In genomic region chr2:48700886-48701285, GRCm38 (mm10) we compare ENCODE assay signal across 16 mouse cellular contexts.
DNase-seq lines count a peak whose midpoint lies in the region; ATAC-seq lines count a peak whose summit lies in the region.
"Had no signal": no experiment of that assay in that cellular context is flagged by ENCODE, and none has a peak within 500 bp of the region (broad histone marks: within the 10 kb centered on the region; RNA-seq: fewer than 3 reads in every experiment).

No protein-coding gene starts in this region.

- ATAC-seq in embryonic facial prominence, embryonic 14.5 days (ENCODE audit: low read depth): no peak
- ATAC-seq: CD4-positive, CD25-positive, alpha-beta regulatory T cell, adult 4 months had no signal

- DNase-seq in kidney, adult 9 months: peak; percentile 8
- DNase-seq in kidney, adult 18-20 months: no peak
- DNase-seq in lung, postnatal 10 days: peak; percentile 18
- no peak for DNase-seq in lung, adult 18-20 months
- peak; percentile 61 for DNase-seq in embryonic facial prominence, embryonic 14.5 days (ENCODE audit: low spot score)
- DNase-seq in skeletal muscle tissue, adult 2 months (ENCODE audit: low read depth, low spot score): peak; percentile 8
- DNase-seq in frontal cortex, adult 2 months (ENCODE audit: extremely low spot score in 1 of 2, low spot score in 1 of 2): no peak
- DNase-seq: cerebellum, adult 18-20 months; gastrocnemius, postnatal 25 days; spleen, adult 18-20 months had no signal

- H3K9ac ChIP-seq in embryonic facial prominence, embryonic 14.5 days (ENCODE audit: low read depth, low read length): no peak overlapping the region
- H3K9ac ChIP-seq: limb, embryonic 12.5 days; liver, embryonic 15.5 days; stomach, embryonic 15.5 days had no signal

- H3K9me3 ChIP-seq in embryonic facial prominence, embryonic 14.5 days (ENCODE audit: control insufficient read depth, low read length): no peaks in the 10 kb centered on the region
- H3K9me3 ChIP-seq: G1E; limb, embryonic 12.5 days; liver, embryonic 15.5 days; megakaryocyte, embryonic 14.5 days; stomach, embryonic 15.5 days had no signal

- WGBS in embryonic facial prominence, embryonic 14.5 days: 28% methylated on average over 2 of the region's 2 CpGs

- H3K4me1 ChIP-seq in embryonic facial prominence, embryonic 14.5 days (ENCODE audit: control insufficient read depth, insufficient read depth, low read length): peaks cover 6% of the 10 kb centered on the region; the same call in 1 of the 2 replicates
- H3K4me1 ChIP-seq: limb, embryonic 12.5 days; liver, embryonic 15.5 days; megakaryocyte, embryonic 14.5 days; stomach, embryonic 15.5 days had no signal

- no peak overlapping the region for H3K4me2 ChIP-seq in embryonic facial prominence, embryonic 14.5 days (ENCODE audit: low read depth, low read length)
- H3K4me2 ChIP-seq: limb, embryonic 12.5 days; liver, embryonic 15.5 days; stomach, embryonic 15.5 days had no signal

- no peaks in the 10 kb centered on the region for H3K27me3 ChIP-seq in embryonic facial prominence, embryonic 14.5 days (replicated peaks; ENCODE audit: control insufficient read depth, insufficient read depth, low read length)
- H3K27me3 ChIP-seq: limb, embryonic 12.5 days; liver, embryonic 15.5 days; megakaryocyte, embryonic 14.5 days; stomach, embryonic 15.5 days had no signal

- no peak overlapping the region for H3K4me3 ChIP-seq in embryonic facial prominence, embryonic 14.5 days (ENCODE audit: low read depth, low read length)
- H3K4me3 ChIP-seq: limb, embryonic 12.5 days; liver, embryonic 15.5 days; megakaryocyte, embryonic 14.5 days; stomach, embryonic 15.5 days had no signal

- no peak overlapping the region for H3K27ac ChIP-seq in embryonic facial prominence, embryonic 14.5 days (replicated peaks; ENCODE audit: low read depth, low read length)
- H3K27ac ChIP-seq: limb, embryonic 12.5 days; liver, embryonic 15.5 days; stomach, embryonic 15.5 days had no signal

- no peaks in the 10 kb centered on the region for H3K36me3 ChIP-seq in embryonic facial prominence, embryonic 14.5 days (ENCODE audit: control insufficient read depth, insufficient read depth, low read length)
- H3K36me3 ChIP-seq: G1E; limb, embryonic 12.5 days; liver, embryonic 15.5 days; stomach, embryonic 15.5 days had no signal

Comparison
In these comparisons a context has a peak if more than half of its experiments do, and no peak if none do; other contexts are left out.
1. DNase-seq: peak in kidney, adult 9 months (single experiment), lung, postnatal 10 days (single experiment), embryonic facial prominence, embryonic 14.5 days (single experiment) and skeletal muscle tissue, adult 2 months (single experiment); none in kidney, adult 18-20 months (single experiment), lung, adult 18-20 months (0 of 2) and frontal cortex, adult 2 months (0 of 2).